Mouse (Mus musculus) forelimb bud, embryonic 11.5 days (tissue): ENCODE measurements at regions not wholly inside any gene's neighbourhood (a gene's known extent, or its start where the extent isn't known, plus 50 kb on each side); places are given as distances from the start of the nearest gene placed in this dataset.

ENCODE experiments used
- DNase-seq: peaks from one replicate; pipeline ENCODE4 v3.0.0-alpha.2; 2012; ENCODE audit warnings: low read depth, low spot score

GRCm38 (mm10) chr11:56442381-56442780 lies 401.6 kb upstream of the Nmur2 start:
- no peak for DNase-seq

- no peak for DNase-seq
Measured at GRCm38 (mm10) chr11:56441071-56441470, 400.3 kb upstream of the Nmur2 start.

- DNase-seq = no peak
Measured at GRCm38 (mm10) chr11:56431089-56431488, 390.3 kb upstream of the Nmur2 start.

- no peak for DNase-seq
Measured at GRCm38 (mm10) chr11:56384761-56385160, 344.0 kb upstream of the Nmur2 start.

GRCm38 (mm10) chr11:56377535-56377934 lies 336.7 kb upstream of the Nmur2 start:
- no peak for DNase-seq

- no peak for DNase-seq
Measured at GRCm38 (mm10) chr11:56374329-56374728, 333.5 kb upstream of the Nmur2 start.

- no peak for DNase-seq
Measured at GRCm38 (mm10) chr11:56373624-56374023, 332.8 kb upstream of the Nmur2 start.

- DNase-seq = no peak
Measured at GRCm38 (mm10) chr11:56357690-56358089, 316.9 kb upstream of the Nmur2 start.

- no peak for DNase-seq
Measured at GRCm38 (mm10) chr11:56351798-56352366, 311.1 kb upstream of the Nmur2 start.

- DNase-seq = no peak
Measured at GRCm38 (mm10) chr11:56351231-56351630, 310.4 kb upstream of the Nmur2 start.

GRCm38 (mm10) chr11:56349766-56350165 lies 309.0 kb upstream of the Nmur2 start:
- no peak for DNase-seq

GRCm38 (mm10) chr11:56348408-56348807 lies 307.6 kb upstream of the Nmur2 start:
- no peak for DNase-seq

- DNase-seq = no peak
Measured at GRCm38 (mm10) chr11:56343083-56343482, 302.3 kb upstream of the Nmur2 start.

GRCm38 (mm10) chr11:56341731-56342130 lies 300.9 kb upstream of the Nmur2 start:
- DNase-seq = no peak

- no peak for DNase-seq
Measured at GRCm38 (mm10) chr11:56341040-56341439, 300.2 kb upstream of the Nmur2 start.

GRCm38 (mm10) chr11:56338511-56338910 lies 297.7 kb upstream of the Nmur2 start:
- DNase-seq = no peak

GRCm38 (mm10) chr11:56335937-56336336 lies 295.1 kb upstream of the Nmur2 start:
- no peak for DNase-seq

- DNase-seq = no peak
Measured at GRCm38 (mm10) chr11:56320293-56320692, 279.5 kb upstream of the Nmur2 start.

- DNase-seq = no peak
Measured at GRCm38 (mm10) chr11:56315221-56315987, 274.6 kb upstream of the Nmur2 start.

GRCm38 (mm10) chr11:56309549-56309948 lies 268.7 kb upstream of the Nmur2 start:
- DNase-seq = no peak

- DNase-seq = no peak
Measured at GRCm38 (mm10) chr11:56308383-56309105, 267.7 kb upstream of the Nmur2 start.

GRCm38 (mm10) chr11:56307051-56307450 lies 266.2 kb upstream of the Nmur2 start:
- DNase-seq = no peak
